Mouse (Mus musculus) ES-E14 (cell line): ENCODE results near the gene Olfr479. TPM values are rescaled to one million over a fixed set of nuclear protein-coding genes. Genes with fewer than 3 reads are reported as not detected.
"Not testable (repeated sequence)": the region's sequence is repeated elsewhere in the genome, so short reads cannot be mapped to it uniquely, and the experiment has no call there.

Source experiments
- DNase-seq: peaks from one replicate; pipeline ENCODE4 v3.0.0-alpha.2; 2013; ENCODE audit warnings: low read depth, low spot score
- H3K27ac ChIP-seq: 2 replicates; pipeline ENCODE4 v1.5.1; 2012; ENCODE audit warnings: low read depth, mild to moderate bottlenecking, low read length, moderate library complexity, mixed read lengths; ENCODE audit not compliant: poor library complexity, insufficient read depth, severe bottlenecking
- H3K36me3 ChIP-seq: 2 replicates; pipeline ENCODE4 v1.6.1; 2012; ENCODE audit warnings: mild to moderate bottlenecking, low read length, moderate library complexity, mixed read lengths; ENCODE audit not compliant: control insufficient read depth, poor library complexity, insufficient read depth, severe bottlenecking
- H3K4me1 ChIP-seq, 2 experiments: fragments of 150-350 bp in 1 of 2; sonication (generic) in 1 of 2; 2 replicates each; pipeline ENCODE4 v1.6.1; 2012; ENCODE audit warnings: low read length in 2 of 2, mild to moderate bottlenecking in 1 of 2, mixed read lengths in 1 of 2; ENCODE audit not compliant: control insufficient read depth in 2 of 2, insufficient read depth in 2 of 2, poor library complexity in 1 of 2
- H3K4me3 ChIP-seq, 2 experiments: fragments of 150-350 bp in 1 of 2; sonication (generic) in 1 of 2; 2 replicates each; pipeline ENCODE4 v1.5.1; 2012; ENCODE audit warnings: low read length in 2 of 2, low read depth in 1 of 2, mild to moderate bottlenecking in 1 of 2, mixed read lengths in 1 of 2; ENCODE audit not compliant: insufficient read depth in 1 of 2, poor library complexity in 1 of 2, severe bottlenecking in 1 of 2
- H3K9ac ChIP-seq: 2 replicates; pipeline ENCODE4 v1.6.1; 2012; ENCODE audit warnings: low read depth, mild to moderate bottlenecking, low read length, mixed read lengths; ENCODE audit not compliant: poor library complexity, insufficient read depth, severe bottlenecking
- H3K9me3 ChIP-seq: fragments of 150-350 bp; sonication (generic); 2 replicates; pipeline ENCODE4 v1.6.1; 2012; ENCODE audit warnings: low read depth, mild to moderate bottlenecking, low read length; ENCODE audit not compliant: control insufficient read depth, insufficient read depth
- CHD2 ChIP-seq: IDR thresholded peaks from 2 replicates; pipeline ENCODE4 v1.6.1; 2014; ENCODE audit warnings: mild to moderate bottlenecking, low read depth, low read length, inconsistent platforms
- HCFC1 ChIP-seq: IDR thresholded peaks from 2 replicates; pipeline ENCODE4 v1.6.1; 2012; ENCODE audit warnings: low read length, inconsistent platforms, borderline replicate concordance; ENCODE audit not compliant: insufficient read depth
- MAFK ChIP-seq: IDR thresholded peaks from 2 replicates; pipeline ENCODE4 v1.6.1; 2014; ENCODE audit warnings: mild to moderate bottlenecking, low read depth, low read length, inconsistent platforms; ENCODE audit not compliant: insufficient read depth
- ZC3H11A ChIP-seq: IDR thresholded peaks from 2 replicates; pipeline ENCODE4 v1.6.1; 2012; ENCODE audit warnings: low read depth, mild to moderate bottlenecking, inconsistent platforms, low read length, borderline replicate concordance
- ZNF384 ChIP-seq: IDR thresholded peaks from 2 replicates; pipeline ENCODE4 v1.6.1; 2012; ENCODE audit warnings: low read depth, low read length, inconsistent platforms
- in situ Hi-C, 2 experiments: fragments of 600-800 bp; cut with MboI; formaldehyde crosslinking; loops; one replicate each; pipeline ENCODE4 v1.15.1; 2025; ENCODE audit warnings: low sequenced_read_pairs in 2 of 2, inconsistent platforms in 1 of 2; ENCODE audit not compliant: unreplicated experiment in 2 of 2
- total RNA-seq: library from RNA; depleted of rRNA; stranded (reverse); fragments of 300-350 nt; gene quantifications from 2 replicates; pipeline ENCODE4 v1.2.3, GENCODE M21; 2012; rRNA removed

Gene Olfr479
- not detected in 2 replicates for total RNA-seq

DNA sequence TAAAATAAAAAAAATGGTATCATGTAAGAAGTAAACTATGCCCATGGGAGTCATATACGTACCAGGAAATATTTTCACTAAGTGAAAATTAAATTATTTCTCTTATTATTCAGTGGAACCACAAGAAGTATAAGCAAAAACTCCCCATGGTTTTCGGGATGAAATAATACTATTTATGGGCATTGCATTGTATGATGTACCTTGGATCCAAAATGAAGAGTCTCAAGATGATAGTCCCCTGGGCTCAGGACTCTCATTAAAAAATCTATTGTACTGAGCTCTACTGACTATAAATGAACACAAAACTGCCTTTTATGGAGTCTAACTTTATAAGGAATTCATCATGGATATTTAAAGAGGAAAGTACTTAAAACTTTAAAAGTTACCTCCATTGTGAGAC, at the start of gene Olfr479:
TSS of gene Olfr479 (plus strand) at position 301 of the 400 bp plus-strand sequence.
- DNase-seq = no peak
- Histone ChIP-seq H3K36me3 (no peaks in the 10 kb centered on the region), H3K9ac (no peak within 1 kb of the TSS), H3K4me1 (no peaks in the 10 kb centered on the region), H3K4me3 (no peak within 1 kb of the TSS), H3K27ac (no peak within 1 kb of the TSS), H3K9me3 (no peaks in the 10 kb centered on the region)
- no peak for TF ChIP-seq HCFC1
- no peak for TF ChIP-seq MAFK
- no peak for TF ChIP-seq ZNF384
- no peak for TF ChIP-seq CHD2
- TF ChIP-seq ZC3H11A = no peak
- in situ Hi-C loops = no loop called here

DNA sequence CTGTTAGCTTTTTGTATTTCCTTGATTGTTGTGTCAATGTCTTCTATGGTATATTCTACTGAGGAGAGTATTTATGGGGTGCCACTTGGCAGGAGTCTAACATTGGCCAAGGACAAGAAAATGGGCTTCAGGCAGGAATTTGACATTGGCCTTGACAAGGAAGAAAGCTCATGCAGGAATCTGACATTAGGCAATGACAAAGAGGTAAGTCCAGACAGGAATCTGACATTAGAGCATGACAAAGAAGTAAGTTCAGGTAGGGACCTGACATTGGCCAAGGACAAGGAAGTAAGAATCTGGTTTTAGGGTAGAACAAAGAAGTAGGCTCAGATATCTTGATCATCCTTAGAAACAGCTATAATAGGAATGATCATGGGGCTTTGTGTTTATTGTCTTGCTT, 36.2 kb upstream of the Olfr479 start:
- not testable (repeated sequence) for DNase-seq

GRCm38 (mm10) chr7:108033889-108034288, 16.6 kb upstream of the Olfr479 start, which contains the start of gene Olfr478:
TSS of gene Olfr478 (minus strand) at chr7:108033989.
- no peak within 1 kb of the TSS for H3K4me3 ChIP-seq

More for the DNA sequence above, 36.2 kb upstream of the Olfr479 start:
- H3K4me3 ChIP-seq, H3K4me1 ChIP-seq, H3K9me3 ChIP-seq, H3K27ac ChIP-seq, H3K9ac ChIP-seq, H3K36me3 ChIP-seq, in situ Hi-C loops: not testable (repeated sequence)

GRCm38 (mm10) chr7:108067246-108067645, 16.8 kb downstream of the Olfr479 start, which contains the start of gene Olfr480:
TSS of gene Olfr480 (minus strand) at chr7:108067346.
- H3K9me3 ChIP-seq = no peaks in the 10 kb centered on the region
- in situ Hi-C loops = no loop called here
- H3K4me3 ChIP-seq = no peak within 1 kb of the TSS
- no peak within 1 kb of the TSS for H3K9ac ChIP-seq
- no peak for DNase-seq
- no peak for TF ChIP-seq MAFK
- no peak for TF ChIP-seq ZNF384
- no peak for TF ChIP-seq ZC3H11A
- TF ChIP-seq CHD2 = no peak
- TF ChIP-seq HCFC1 = no peak
- H3K27ac ChIP-seq = no peak within 1 kb of the TSS
- H3K36me3 ChIP-seq = no peaks in the 10 kb centered on the region
- H3K4me1 ChIP-seq = no peaks in the 10 kb centered on the region

More at GRCm38 (mm10) chr7:108033889-108034288, 16.6 kb upstream of the Olfr479 start, which contains the start of gene Olfr478:
- Histone ChIP-seq H3K9ac (no peak within 1 kb of the TSS), H3K36me3 (no peaks in the 10 kb centered on the region), H3K27ac (no peak within 1 kb of the TSS), H3K4me1 (no peaks in the 10 kb centered on the region), H3K9me3 (no peaks in the 10 kb centered on the region)
- in situ Hi-C loops = no loop called here
- DNase-seq = no peak
- no peak for TF ChIP-seq HCFC1
- no peak for TF ChIP-seq ZNF384
- TF ChIP-seq CHD2 = no peak
- no peak for TF ChIP-seq MAFK
- TF ChIP-seq ZC3H11A = no peak

GRCm38 (mm10) chr7:108079555-108079954, 29.1 kb downstream of the Olfr479 start, which contains the start of gene Olfr481:
TSS of gene Olfr481 (plus strand) at chr7:108079855.
- in situ Hi-C loops = no loop called here
- Histone ChIP-seq H3K9me3 (no peaks in the 10 kb centered on the region), H3K9ac (no peak within 1 kb of the TSS), H3K27ac (no peak within 1 kb of the TSS), H3K4me1 (no peaks in the 10 kb centered on the region), H3K36me3 (no peaks in the 10 kb centered on the region), H3K4me3 (no peak within 1 kb of the TSS)
- TF ChIP-seq CHD2 = no peak
- no peak for TF ChIP-seq ZNF384
- no peak for TF ChIP-seq MAFK
- no peak for TF ChIP-seq ZC3H11A
- no peak for TF ChIP-seq HCFC1
- DNase-seq = no peak
